Comparison of ENCODE assay signal across 8 mouse cellular contexts in the genomic region with DNA sequence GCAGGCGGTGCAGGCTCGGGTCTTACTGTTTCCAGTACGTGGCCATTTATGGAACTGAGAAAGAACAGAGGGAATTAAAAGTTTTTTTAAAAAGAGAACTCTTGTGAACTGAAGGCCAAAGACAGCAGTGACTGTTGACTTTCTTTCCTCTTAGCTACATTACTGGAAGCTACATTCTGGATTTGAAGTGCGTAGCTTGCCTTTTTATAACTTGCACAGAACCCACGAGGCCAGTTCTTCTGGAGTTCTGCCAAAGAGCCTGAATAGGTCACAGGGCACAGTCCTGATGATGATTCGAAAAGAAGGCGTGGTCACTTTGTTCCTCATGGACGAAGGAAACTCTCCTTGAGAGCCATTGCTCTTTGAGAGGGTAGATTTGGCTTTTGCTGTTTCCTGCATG. TPM values are rescaled to one million over a fixed set of nuclear protein-coding genes. Genes with fewer than 3 reads are reported as not detected.
A peak's percentile ranks its signal among the peaks of the same experiment; 100 is the strongest.
DNase-seq lines count a peak whose midpoint lies in the region; ATAC-seq and TF ChIP-seq lines count a peak whose summit lies in the region.

No protein-coding gene starts in this region.

- no peak for TF ChIP-seq POLR2A in testis, adult 2 months (IDR thresholded peaks at IDR 0.05; ENCODE audit: control insufficient read depth, low read depth, low read length)

- peak overlapping the region; percentile 67 for H3K9ac ChIP-seq in heart, embryonic 14.5 days (ENCODE audit: low read length)
- no peak overlapping the region for H3K9ac ChIP-seq in stomach, embryonic 14.5 days (replicated peaks; ENCODE audit: low read depth, low read length)

- H3K27me3 ChIP-seq in testis, adult 2 months (ENCODE audit: control insufficient read depth, insufficient read depth, low read length), result no peaks in the 10 kb centered on the region
- no peaks in the 10 kb centered on the region for H3K27me3 ChIP-seq in heart, embryonic 14.5 days (ENCODE audit: control insufficient read depth, insufficient read depth, low read length)
- H3K27me3 ChIP-seq in stomach, embryonic 14.5 days (ENCODE audit: control insufficient read depth, insufficient read depth, low read length), result no peaks in the 10 kb centered on the region

- no peak for TF ChIP-seq CTCF in testis, adult 2 months (IDR thresholded peaks at IDR 0.05; ENCODE audit: control insufficient read depth, insufficient read depth, insufficient replicate concordance, low read depth, low read length)

- 9% methylated on average over 8 of the region's 8 CpGs for WGBS in heart, embryonic 14.5 days
- WGBS in large intestine, adult 2 months, result 6% methylated on average over 8 of the region's 8 CpGs
- 11% methylated on average over 8 of the region's 8 CpGs for WGBS in stomach, embryonic 14.5 days

- H3K4me2 ChIP-seq in heart, embryonic 14.5 days (ENCODE audit: low read length), result peak overlapping the region; percentile 67
- peak overlapping the region; percentile 39 for H3K4me2 ChIP-seq in stomach, embryonic 14.5 days (replicated peaks; ENCODE audit: low read depth, low read length)

- peak overlapping the region; percentile 73 for H3K27ac ChIP-seq in testis, adult 2 months (ENCODE audit: control insufficient read depth, insufficient read depth, low read depth, low read length)
- H3K27ac ChIP-seq in heart, embryonic 14.5 days (replicated peaks in 1 of 2; ENCODE audit: control insufficient read depth in 1 of 2, insufficient read depth in 1 of 2, low read depth in 2 of 2, low read length in 2 of 2), result peak overlapping the region; percentile 82 to 84
- H3K27ac ChIP-seq in stomach, embryonic 14.5 days (ENCODE audit: low read length), result peak overlapping the region; percentile 64; the same call in 1 of the 2 replicates

- no peak overlapping the region for H3K4me3 ChIP-seq in testis, adult 2 months (ENCODE audit: control insufficient read depth, low read depth, low read length)
- H3K4me3 ChIP-seq in heart, embryonic 14.5 days (ENCODE audit: control insufficient read depth in 1 of 2, insufficient read depth in 1 of 2, low read depth in 1 of 2, low read length in 2 of 2), result peak overlapping the region in 1 of 2 experiments; percentile 24; a peak in 3 of 4 replicates
- no peak overlapping the region for H3K4me3 ChIP-seq in stomach, embryonic 14.5 days (ENCODE audit: low read depth, low read length)

- no peak for ATAC-seq in heart, embryonic 14.5 days (ENCODE audit: insufficient number of reproducible peaks, insufficient read depth, low FRiP score, low read depth)
- peak; percentile 16; the same call in 1 of the 2 replicates for ATAC-seq in stomach, embryonic 14.5 days (ENCODE audit: insufficient number of reproducible peaks, insufficient read depth, low FRiP score, low read depth)
- no peak for ATAC-seq in erythroblast, adult 5-6 weeks (replicated peaks; ENCODE audit: low FRiP score, poor library complexity, severe bottlenecking)

- no peak for DNase-seq in testis, postnatal 14 days (ENCODE audit: low spot score)
- peak; percentile 51 for DNase-seq in large intestine, adult 2 months (ENCODE audit: low read depth, low spot score)
- DNase-seq in natural killer cell, adult 2 months (ENCODE audit: low spot score in 2 of 2), result no peak
- DNase-seq in thymus, adult 18-20 months, result no peak

- H3K4me1 ChIP-seq in testis, adult 2 months (ENCODE audit: control insufficient read depth, insufficient read depth, low read length), result peaks cover 3% of the 10 kb centered on the region
- peaks cover 19 to 42% of the 10 kb centered on the region in 2 experiments for H3K4me1 ChIP-seq in heart, embryonic 14.5 days (ENCODE audit: control insufficient read depth in 2 of 2, insufficient read depth in 2 of 2, low read length in 2 of 2)
- H3K4me1 ChIP-seq in stomach, embryonic 14.5 days (ENCODE audit: control insufficient read depth, insufficient read depth, low read length), result peaks cover 31% of the 10 kb centered on the region

- H3K36me3 ChIP-seq in testis, adult 2 months (ENCODE audit: control insufficient read depth, insufficient read depth, low read length), result no peaks in the 10 kb centered on the region
- no peaks in the 10 kb centered on the region for H3K36me3 ChIP-seq in heart, embryonic 14.5 days (ENCODE audit: control insufficient read depth, insufficient read depth, low read length)
- H3K36me3 ChIP-seq in stomach, embryonic 14.5 days (ENCODE audit: control insufficient read depth, insufficient read depth, low read length), result no peaks in the 10 kb centered on the region

- H3K9me3 ChIP-seq in heart, embryonic 14.5 days (ENCODE audit: control insufficient read depth, low read length), result no peaks in the 10 kb centered on the region
- no peaks in the 10 kb centered on the region for H3K9me3 ChIP-seq in stomach, embryonic 14.5 days (ENCODE audit: control insufficient read depth, low read depth, low read length)

RNA-seq across cellular contexts. Expression of gene Syne2, which starts 35.6 kb away (rescaled TPM):
- 35.5 and 37.1 TPM in 2 replicates for polyA plus RNA-seq in testis, adult 2 months (2012; rRNA removed)
- 52.5 and 55.9 TPM in 2 replicates for polyA plus RNA-seq in heart, embryonic 14.5 days (2014; fragmentation: Nextera tagmentation; extraction: Ambion mirVana)
- polyA plus RNA-seq in large intestine, adult 2 months (2012; rRNA removed), result 22.3 and 37.0 TPM in 2 replicates
- polyA plus RNA-seq in stomach, embryonic 14.5 days (2014; fragmentation: Nextera tagmentation; extraction: Ambion mirVana), result 63.6 and 64.2 TPM in 2 replicates
- 10.8 and 11.1 TPM in 2 replicates for total RNA-seq in erythroblast, adult 5-6 weeks (2015; ENCODE audit: low replicate concordance)
- 6.8 and 8.5 TPM in 2 replicates for total RNA-seq in erythroblast, adult 5-6 weeks (2017; ENCODE audit: low replicate concordance)
